ENCODE assay signal across 8 mouse cellular contexts in genomic region chr7:126566094-126566765, GRCm38 (mm10). TPM values are rescaled to one million over a fixed set of nuclear protein-coding genes. Genes with fewer than 3 reads are reported as not detected.
DNase-seq lines count a peak whose midpoint lies in the region; ATAC-seq and TF ChIP-seq lines count a peak whose summit lies in the region.

Eif3c (minus strand) TSS chr7:126566411.

- under 1% methylated on average over 44 of the region's 46 CpGs for WGBS in heart, embryonic 11.5 days (ENCODE audit: insufficient replicate concordance)
- under 1% methylated on average over 46 of the region's 46 CpGs for WGBS in kidney, embryonic 16.5 days
- WGBS in liver, adult 2 months, result under 1% methylated on average over 46 of the region's 46 CpGs

- peak within 1 kb of the TSS; percentile 85 for H3K9ac ChIP-seq in heart, embryonic 11.5 days (ENCODE audit: low read depth, low read length)
- H3K9ac ChIP-seq in kidney, embryonic 16.5 days (replicated peaks; ENCODE audit: low read length), result peak within 1 kb of the TSS; percentile 91
- H3K9ac ChIP-seq in liver, adult 2 months (ENCODE audit: low read depth, low read length), result peak within 1 kb of the TSS; percentile 94

- TF ChIP-seq CTCF in brain, embryonic 14.5 days (IDR thresholded peaks at IDR 0.05; ENCODE audit: borderline replicate concordance, extremely low read depth, insufficient read depth, insufficient read length), result no peak
- TF ChIP-seq CTCF in liver, adult 2 months (IDR thresholded peaks at IDR 0.05; ENCODE audit: low read depth, low read length), result no peak

- H3K4me2 ChIP-seq in heart, embryonic 11.5 days, result peak within 1 kb of the TSS; percentile 76
- H3K4me2 ChIP-seq in kidney, embryonic 16.5 days (replicated peaks; ENCODE audit: low read depth, low read length), result peak within 1 kb of the TSS; percentile 69
- peak within 1 kb of the TSS; percentile 79 for H3K4me2 ChIP-seq in myocyte (ENCODE audit: low read depth)

- peaks cover 26% of the 10 kb centered on the region for H3K4me1 ChIP-seq in erythroblast, embryonic 14.5 days (ENCODE audit: control insufficient read depth)
- H3K4me1 ChIP-seq in heart, embryonic 11.5 days (ENCODE audit: control insufficient read depth, insufficient read depth, low read length), result 0 out of 2 replicates have a peak, but pooled peaks cover 2% of the 10 kb centered on the region
- H3K4me1 ChIP-seq in kidney, embryonic 16.5 days (ENCODE audit: insufficient read depth, low read length), result peaks cover 8% of the 10 kb centered on the region
- H3K4me1 ChIP-seq in liver, adult 2 months (ENCODE audit: control insufficient read depth, insufficient read depth, low read length), result peaks cover 7% of the 10 kb centered on the region

- TF ChIP-seq POLR2A in brain, embryonic 14.5 days (IDR thresholded peaks at IDR 0.05; ENCODE audit: borderline replicate concordance, extremely low read depth, insufficient read depth, insufficient read length, poor library complexity, severe bottlenecking), result peak; percentile 26; the same call in 1 of the 2 replicates
- peak; percentile 74 for TF ChIP-seq POLR2A in liver, adult 2 months (IDR thresholded peaks at IDR 0.05; ENCODE audit: extremely low read depth, insufficient read depth, low read length)
- peak; percentile 71 for TF ChIP-seq POLR2A in myocyte (IDR thresholded peaks at IDR 0.05; ENCODE audit: insufficient read length, low read depth)

- peak within 1 kb of the TSS; percentile 89 for H3K4me3 ChIP-seq in erythroblast, embryonic 14.5 days (replicated peaks)
- peak within 1 kb of the TSS; percentile 97 for H3K4me3 ChIP-seq in heart, embryonic 11.5 days (ENCODE audit: low read depth, low read length)
- peak within 1 kb of the TSS; percentile 92 for H3K4me3 ChIP-seq in kidney, embryonic 16.5 days (ENCODE audit: low read length)
- peak within 1 kb of the TSS; percentile 96 for H3K4me3 ChIP-seq in liver, adult 2 months (ENCODE audit: insufficient read depth, low read depth, low read length)
- H3K4me3 ChIP-seq in myocyte, result peak within 1 kb of the TSS; percentile 77

- H3K36me3 ChIP-seq in erythroblast, embryonic 14.5 days (ENCODE audit: control insufficient read depth), result peaks cover 35% of the 10 kb centered on the region
- peaks cover 22% of the 10 kb centered on the region for H3K36me3 ChIP-seq in heart, embryonic 11.5 days (ENCODE audit: control insufficient read depth, insufficient read depth, low read length)
- H3K36me3 ChIP-seq in kidney, embryonic 16.5 days (ENCODE audit: insufficient read depth, low read length), result peaks cover 34% of the 10 kb centered on the region
- peaks cover 31% of the 10 kb centered on the region for H3K36me3 ChIP-seq in liver, adult 2 months (ENCODE audit: control insufficient read depth, insufficient read depth, low read length)
- peaks cover 40% of the 10 kb centered on the region for H3K36me3 ChIP-seq in myocyte (ENCODE audit: control insufficient read depth, insufficient read depth)
- H3K36me3 ChIP-seq in splenic B cell, adult 2 months (ENCODE audit: control insufficient read depth, insufficient read depth, low read length, poor library complexity, severe bottlenecking), result no peaks in the 10 kb centered on the region; the same call in none of the 2 replicates

- H3K27me3 ChIP-seq in erythroblast, embryonic 14.5 days (ENCODE audit: control insufficient read depth), result no peaks in the 10 kb centered on the region
- no peaks in the 10 kb centered on the region for H3K27me3 ChIP-seq in heart, embryonic 11.5 days (ENCODE audit: control insufficient read depth, insufficient read depth, low read length)
- H3K27me3 ChIP-seq in kidney, embryonic 16.5 days (ENCODE audit: insufficient read depth, low read length), result no peaks in the 10 kb centered on the region
- H3K27me3 ChIP-seq in liver, adult 2 months (ENCODE audit: control insufficient read depth, insufficient read depth, low read length), result no peaks in the 10 kb centered on the region
- no peaks in the 10 kb centered on the region for H3K27me3 ChIP-seq in myocyte (ENCODE audit: control insufficient read depth, insufficient read depth, insufficient read length)
- no peaks in the 10 kb centered on the region for H3K27me3 ChIP-seq in splenic B cell, adult 2 months (ENCODE audit: control insufficient read depth, insufficient read depth, low read length, poor library complexity, severe bottlenecking)

- peak within 1 kb of the TSS; percentile 74 for H3K27ac ChIP-seq in heart, embryonic 11.5 days (ENCODE audit: low read depth, low read length)
- peak within 1 kb of the TSS; percentile 94 for H3K27ac ChIP-seq in kidney, embryonic 16.5 days (ENCODE audit: low read length)
- H3K27ac ChIP-seq in liver, adult 2 months (replicated peaks; ENCODE audit: insufficient read depth, low read depth, low read length), result peak within 1 kb of the TSS; percentile 68

- DNase-seq in CD4-positive helper T cell, adult 2 months (ENCODE audit: low read depth, low spot score), result peak; percentile 91
- peak; percentile 97 for DNase-seq in brain, embryonic 14.5 days (ENCODE audit: low read depth)
- DNase-seq in liver, adult 2 months (ENCODE audit: extremely low read depth, low read depth, low spot score), result peak; percentile 88
- DNase-seq in splenic B cell, adult 2 months (ENCODE audit: low read depth, low spot score), result peak; percentile 90

- peaks cover 11% of the 10 kb centered on the region; the same call in 1 of the 2 replicates for H3K79me2 ChIP-seq in liver, adult 2 months (ENCODE audit: control insufficient read depth, insufficient read depth, low read length)
- H3K79me2 ChIP-seq in myocyte (ENCODE audit: control insufficient read depth, insufficient read depth), result peaks cover 61% of the 10 kb centered on the region

- H3ac ChIP-seq in myocyte (ENCODE audit: control insufficient read depth, insufficient read length), result peak within 1 kb of the TSS; percentile 96

- H3K9me3 ChIP-seq in erythroblast, embryonic 14.5 days (ENCODE audit: control insufficient read depth, low read length), result no peaks in the 10 kb centered on the region
- no peaks in the 10 kb centered on the region for H3K9me3 ChIP-seq in heart, embryonic 11.5 days (replicated peaks; ENCODE audit: control insufficient read depth, low read length)
- H3K9me3 ChIP-seq in kidney, embryonic 16.5 days (ENCODE audit: low read length), result no peaks in the 10 kb centered on the region

- peak; percentile 90 for ATAC-seq in heart, embryonic 11.5 days (replicated peaks; ENCODE audit: insufficient number of reproducible peaks, low FRiP score, low TSS enrichment)
- ATAC-seq in kidney, embryonic 16.5 days (ENCODE audit: low FRiP score, low TSS enrichment), result peak; percentile 97

TF ChIP-seq in myocyte, 11 proteins besides CTCF, POLR2A, EP300 and RAD21:
- TF ChIP-seq CEBPB (IDR thresholded peaks at IDR 0.05; ENCODE audit: insufficient read depth, poor library complexity, severe bottlenecking) (no peak), POLR2AphosphoS2 (IDR thresholded peaks at IDR 0.05; ENCODE audit: insufficient read length, low read depth) (peak; percentile 91), MYOG (IDR thresholded peaks at IDR 0.05; ENCODE audit: control insufficient read depth in 1 of 3, insufficient read depth in 1 of 3, insufficient read length in 2 of 3, low read depth in 2 of 3) (peak in 1 of 3 experiments; percentile 53), MYOD1 (IDR thresholded peaks at IDR 0.05; ENCODE audit: control insufficient read depth in 1 of 3, insufficient read length in 2 of 3, low read depth in 2 of 3) (peak in 2 of 3 experiments; percentile 40 to 73)

RNA-seq across cellular contexts. Expression of gene Eif3c, which starts in this region (rescaled TPM):
- 108 and 149 TPM in 2 replicates for polyA plus RNA-seq in brain, embryonic 14.5 days (2012; rRNA removed)
- polyA plus RNA-seq in erythroblast, embryonic 14.5 days (2012), result 5.1 and 6.2 TPM in 2 replicates
- polyA plus RNA-seq in heart, embryonic 11.5 days (2014; fragmentation: Nextera tagmentation; extraction: Ambion mirVana), result 129 and 133 TPM in 2 replicates
- 200 and 219 TPM in 2 replicates for polyA plus RNA-seq in kidney, embryonic 16.5 days (2015; fragmentation: Nextera tagmentation; extraction: Ambion mirVana)
- 79.4 and 85.6 TPM in 2 replicates for total RNA-seq in liver, adult 2 months (2014; rRNA removed)
- 54.2 and 64.1 TPM in 2 replicates for polyA plus RNA-seq in liver, adult 2 months (2012; rRNA removed)
- 344 TPM for polyA plus RNA-seq in myocyte (2012; fragmentation: generic; extraction: Trizol)

Comparison
In these comparisons a context has a peak if more than half of its experiments do, and no peak if none do; other contexts are left out.
1. Peak in every context shown above with its lines: DNase-seq, ATAC-seq, H3K4me3 ChIP-seq and H3K27ac ChIP-seq.